Mouse (Mus musculus): Measurements from ENCODE around the gene Defa32.
"Not testable (repeated sequence)": the region's sequence is repeated elsewhere in the genome, so short reads cannot be mapped to it uniquely, and the experiment has no call there.

Defa32 gene

DNA sequence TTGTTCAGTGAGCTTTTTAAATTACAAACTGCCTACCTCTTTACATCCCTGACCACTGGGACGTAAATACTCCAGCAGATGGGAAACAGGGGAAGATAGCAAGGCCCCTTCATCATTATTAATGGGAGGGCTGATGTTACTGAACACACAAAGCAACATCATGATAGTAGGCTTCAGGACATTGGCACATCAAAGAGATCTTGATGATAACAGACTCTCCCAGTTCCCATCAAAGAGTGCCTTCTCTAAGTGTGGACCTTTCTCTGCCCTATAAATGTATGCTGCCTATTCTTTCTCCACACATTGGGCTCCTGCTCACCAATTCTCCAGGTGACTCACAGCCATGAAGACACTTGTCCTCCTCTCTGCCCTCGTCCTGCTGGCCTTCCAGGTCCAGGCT, at the start of gene Defa32:
Gene Defa32, plus strand, starts transcription at position 301 of the 400 bp plus-strand sequence.
- DNase-seq (ENCODE audit: low read depth): not testable (repeated sequence)

DNA sequence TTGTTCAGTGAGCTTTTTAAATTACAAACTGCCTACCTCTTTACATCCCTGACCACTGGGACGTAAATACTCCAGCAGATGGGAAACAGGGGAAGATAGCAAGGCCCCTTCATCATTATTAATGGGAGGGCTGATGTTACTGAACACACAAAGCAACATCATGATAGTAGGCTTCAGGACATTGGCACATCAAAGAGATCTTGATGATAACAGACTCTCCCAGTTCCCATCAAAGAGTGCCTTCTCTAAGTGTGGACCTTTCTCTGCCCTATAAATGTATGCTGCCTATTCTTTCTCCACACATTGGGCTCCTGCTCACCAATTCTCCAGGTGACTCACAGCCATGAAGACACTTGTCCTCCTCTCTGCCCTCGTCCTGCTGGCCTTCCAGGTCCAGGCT, 19.9 kb upstream of the Defa32 start, which contains the start of gene Defa20:
Gene Defa20, plus strand, starts transcription at position 301 of the 400 bp plus-strand sequence.
- DNase-seq (ENCODE audit: low read depth): not testable (repeated sequence)

DNA sequence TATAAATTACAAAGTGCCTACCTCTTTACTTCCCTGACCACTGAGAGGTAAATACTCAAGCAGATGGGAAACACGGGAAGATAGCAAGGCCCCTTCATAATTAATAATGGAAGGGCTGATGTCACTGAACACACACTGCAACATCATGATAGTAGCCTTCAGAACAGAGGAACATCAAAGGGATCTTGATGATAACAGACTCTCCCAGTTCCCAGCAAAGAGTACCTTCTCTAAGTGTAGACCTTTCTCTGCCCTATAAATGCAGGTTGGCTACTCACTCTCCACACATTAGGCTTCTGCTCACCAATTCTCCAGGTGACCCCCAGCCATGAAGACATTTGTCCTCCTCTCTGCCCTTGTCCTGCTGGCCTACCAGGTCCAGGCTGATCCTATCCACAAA, 36.3 kb downstream of the Defa32 start, which contains the start of gene Defa37:
Gene Defa37, plus strand, starts transcription at position 301 of the 400 bp plus-strand sequence.
- DNase-seq (ENCODE audit: low read depth): not testable (repeated sequence)

All from NIH3T3 (cell line).